Mouse (Mus musculus): ENCODE data around the gene Zswim8.

DNA sequence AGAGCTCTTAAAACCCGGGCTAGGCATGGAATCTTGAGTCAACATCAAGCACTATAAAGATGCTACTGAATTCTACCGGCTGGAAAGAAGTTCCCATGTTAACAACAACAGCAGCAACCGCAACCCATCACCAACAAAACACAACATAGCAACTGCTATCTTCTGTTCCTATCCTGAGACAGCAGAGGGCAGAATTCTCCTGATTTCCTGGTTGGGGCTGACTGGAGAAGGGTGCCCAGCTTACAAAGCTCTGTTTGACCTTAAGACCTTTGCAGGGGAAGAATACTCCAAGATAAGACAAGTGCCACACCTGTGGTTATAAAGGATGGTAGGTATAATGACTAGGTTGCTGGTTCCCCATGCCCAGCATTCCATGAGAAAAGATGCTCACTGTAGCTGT is 39.6 kb downstream of the Zswim8 start:
- TF ChIP-seq CTCF (IDR thresholded peaks at IDR 0.05; ENCODE audit: low read depth) (no peak), EP300 (IDR thresholded peaks at IDR 0.05; ENCODE audit: low read depth) (no peak)
